Mouse (Mus musculus) stomach, postnatal 0 days (tissue): Measurements from ENCODE around the gene Map3k7. TPM values are rescaled to one million over a fixed set of nuclear protein-coding genes. Genes with fewer than 3 reads are reported as not detected.
A peak's percentile ranks its signal among the peaks of the same experiment; 100 is the strongest.

ENCODE experiments used
- ATAC-seq: fragments of 200-750 bp; cut with Nextera tagmentation; 2 replicates; pipeline ENCODE4 v1.8.0; 2017; ENCODE audit not compliant: low FRiP score, low TSS enrichment
- DNase-seq: peaks from one replicate; pipeline ENCODE4 v3.0.0-alpha.2; 2016; ENCODE audit warnings: low spot score
- H3K27ac ChIP-seq: fragments of 300-500 bp; sonication (generic); replicated peaks from 2 replicates; pipeline ENCODE4 v1.5.1; 2014; ENCODE audit warnings: mild to moderate bottlenecking, control low read depth
- H3K27me3 ChIP-seq: fragments of 300-500 bp; sonication (generic); 2 replicates; pipeline ENCODE4 v1.6.1; 2014; ENCODE audit warnings: low read length; ENCODE audit not compliant: control insufficient read depth, insufficient read depth
- H3K36me3 ChIP-seq: fragments of 300-500 bp; sonication (generic); 2 replicates; pipeline ENCODE4 v1.6.1; 2014; ENCODE audit warnings: low read length, mixed read lengths; ENCODE audit not compliant: control insufficient read depth, insufficient read depth
- H3K4me1 ChIP-seq: fragments of 300-500 bp; sonication (generic); replicated peaks from 2 replicates; pipeline ENCODE4 v1.6.1; 2014; ENCODE audit warnings: antibody characterized with exemption; ENCODE audit not compliant: control insufficient read depth, insufficient read depth
- H3K4me2 ChIP-seq: fragments of 300-500 bp; sonication (generic); replicated peaks from 2 replicates; pipeline ENCODE4 v1.6.1; 2014; ENCODE audit warnings: low read depth, mild to moderate bottlenecking, control low read depth, moderate library complexity
- H3K4me3 ChIP-seq: fragments of 300-500 bp; sonication (generic); 2 replicates; pipeline ENCODE4 v1.5.1; 2014; ENCODE audit warnings: low read depth, low read length, control low read depth
- H3K9ac ChIP-seq: fragments of 300-500 bp; sonication (generic); 2 replicates; pipeline ENCODE4 v1.6.1; 2014; ENCODE audit warnings: mild to moderate bottlenecking, low read length, control low read depth, mixed read lengths
- H3K9me3 ChIP-seq: fragments of 300-500 bp; sonication (generic); 2 replicates; pipeline ENCODE4 v1.6.1; 2016; ENCODE audit warnings: low read length; ENCODE audit not compliant: control insufficient read depth
- CTCF ChIP-seq: IDR thresholded peaks from 2 replicates; pipeline ENCODE4 v1.5.1; 2016; ENCODE audit warnings: antibody characterized with exemption, low read depth, mild to moderate bottlenecking, moderate library complexity
- EP300 ChIP-seq: optimal IDR thresholded peaks from 2 replicates; pipeline ENCODE3; 2016; ENCODE audit warnings: antibody characterized with exemption
- WGBS: fragments of 180-500 bp; shearing (Covaris S2); extraction: QIAGEN DNeasy Blood & Tissue Kit; methylation state at CpG from one replicate; pipeline ENCODE4 v1.1.7; 2014; 5-methylcytosine and 5-hydroxymethylcytosine counted together
- polyA plus RNA-seq: library from polyadenylated mRNA; unstranded; fragments of >200 nt; fragmentation: Nextera tagmentation; extraction: Ambion mirVana; gene quantifications from 2 replicates; pipeline ENCODE4 v1.2.1, GENCODE M21; 2015

The Map3k7 gene
- polyA plus RNA-seq, 1 experiment from 2014 or later: 14.2 TPM

DNA sequence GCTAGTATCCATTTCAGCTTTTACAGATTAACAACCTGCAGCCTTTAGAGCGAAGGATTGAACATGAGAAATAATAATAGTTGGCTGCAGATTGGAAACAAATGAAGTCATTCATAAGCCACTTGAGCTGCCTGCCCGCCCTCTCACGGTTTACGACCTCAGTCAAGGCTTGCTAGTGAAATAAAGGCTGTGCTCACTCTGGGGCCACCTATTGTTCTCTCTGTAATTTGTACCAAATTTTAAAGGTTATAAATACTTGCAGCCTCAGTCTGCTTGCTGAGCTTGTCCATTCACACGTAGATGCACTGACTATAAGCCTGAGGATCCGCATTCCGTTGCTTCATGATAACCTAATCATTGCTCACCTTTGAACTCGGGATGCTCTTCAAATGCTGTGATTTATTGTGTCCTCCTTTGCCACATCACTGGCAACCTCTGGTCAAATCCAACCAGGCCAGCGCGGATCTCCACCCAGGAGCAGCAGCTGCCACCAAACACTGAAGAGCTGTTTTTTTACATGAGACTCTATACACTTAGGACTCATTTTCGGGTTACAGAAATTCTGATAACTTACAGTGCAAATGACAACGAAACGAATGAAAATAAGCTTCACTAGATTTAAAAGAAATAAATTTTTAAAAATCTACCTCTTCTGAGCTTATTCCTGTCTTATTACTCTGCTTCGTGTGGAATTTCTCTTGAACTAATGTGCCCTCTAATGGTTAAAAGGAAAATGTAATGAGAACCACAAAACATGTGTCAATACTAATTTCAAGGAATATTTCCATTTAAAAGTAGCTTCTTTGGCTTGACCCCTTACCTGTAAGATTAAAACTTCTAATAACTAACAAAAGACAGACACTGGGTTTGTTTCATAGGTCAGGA lies 39.4 kb upstream of the Map3k7 start:
- no peak overlapping the region for H3K27ac ChIP-seq
- H3K27me3 ChIP-seq: no peaks in the 10 kb centered on the region
- no peaks in the 10 kb centered on the region for H3K9me3 ChIP-seq
- ATAC-seq (no peak), DNase-seq (no peak)
- no peak overlapping the region for H3K9ac ChIP-seq
- no peaks in the 10 kb centered on the region for H3K36me3 ChIP-seq
- H3K4me1 ChIP-seq: no peaks in the 10 kb centered on the region
- H3K4me3 ChIP-seq: no peak overlapping the region
- no peak overlapping the region for H3K4me2 ChIP-seq
- 57% methylated on average over 14 of the region's 14 CpGs for WGBS
- TF ChIP-seq EP300 (no peak), CTCF (peak; percentile 45)

DNA sequence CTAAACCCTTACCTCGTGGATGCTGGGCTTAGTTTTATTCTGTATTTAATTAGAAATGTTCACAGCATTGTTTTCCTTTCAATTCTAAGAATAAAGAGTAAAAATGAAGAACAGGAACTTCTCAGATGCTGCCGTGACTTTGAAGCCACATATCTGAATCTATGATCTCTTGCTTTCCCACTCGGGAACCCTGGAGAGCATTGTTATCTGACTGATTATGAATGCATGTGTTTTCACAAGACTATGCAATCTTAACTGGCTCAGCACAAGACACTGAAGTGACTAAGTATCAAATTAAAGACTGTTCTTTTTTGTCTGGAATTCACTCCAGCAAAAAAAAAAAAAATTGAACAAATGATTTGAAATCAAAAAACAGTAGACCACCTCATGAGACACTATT lies 30.7 kb upstream of the Map3k7 start:
- 65% methylated on average over 3 of the region's 3 CpGs for WGBS
- H3K4me2 ChIP-seq: no peak overlapping the region

DNA sequence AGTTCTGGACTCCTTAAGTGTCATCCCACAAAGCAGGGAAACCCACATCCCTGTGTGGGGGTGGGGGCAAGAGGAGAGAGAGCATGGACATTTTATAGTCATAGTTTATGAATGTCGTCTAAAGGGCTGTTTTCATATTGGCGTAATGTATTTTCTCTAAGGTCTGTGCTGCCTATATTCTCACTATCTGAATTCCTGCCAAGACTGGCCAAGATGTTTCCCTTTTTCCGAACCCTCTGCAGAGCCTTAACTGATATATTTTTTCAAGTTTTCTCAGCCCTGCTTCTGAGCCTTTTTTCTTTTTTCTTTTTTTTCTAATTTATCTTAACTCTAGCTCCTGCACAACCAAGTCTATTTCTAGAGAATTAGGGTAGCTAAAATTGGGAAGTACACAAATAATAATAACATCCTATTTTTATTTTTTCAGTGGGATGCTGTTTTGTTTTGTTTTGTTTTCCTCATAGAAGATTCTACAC lies 28.0 kb upstream of the Map3k7 start:
- 45% methylated on average over 3 of the region's 3 CpGs for WGBS
- DNase-seq (no peak), ATAC-seq (no peak)
- Histone ChIP-seq H3K4me2 (no peak overlapping the region), H3K27me3 (no peaks in the 10 kb centered on the region), H3K9ac (no peak overlapping the region), H3K9me3 (no peaks in the 10 kb centered on the region), H3K27ac (no peak overlapping the region), H3K4me3 (no peak overlapping the region), H3K4me1 (no peaks in the 10 kb centered on the region), H3K36me3 (no peaks in the 10 kb centered on the region)
- no peak for TF ChIP-seq CTCF
- no peak for TF ChIP-seq EP300

More for the DNA sequence above, 30.7 kb upstream of the Map3k7 start:
- Histone ChIP-seq H3K27ac (no peak overlapping the region), H3K9me3 (no peaks in the 10 kb centered on the region), H3K4me1 (no peaks in the 10 kb centered on the region), H3K36me3 (no peaks in the 10 kb centered on the region), H3K9ac (no peak overlapping the region), H3K4me3 (no peak overlapping the region), H3K27me3 (no peaks in the 10 kb centered on the region)
- TF ChIP-seq CTCF (no peak), EP300 (no peak)
- DNase-seq (no peak), ATAC-seq (no peak)

DNA sequence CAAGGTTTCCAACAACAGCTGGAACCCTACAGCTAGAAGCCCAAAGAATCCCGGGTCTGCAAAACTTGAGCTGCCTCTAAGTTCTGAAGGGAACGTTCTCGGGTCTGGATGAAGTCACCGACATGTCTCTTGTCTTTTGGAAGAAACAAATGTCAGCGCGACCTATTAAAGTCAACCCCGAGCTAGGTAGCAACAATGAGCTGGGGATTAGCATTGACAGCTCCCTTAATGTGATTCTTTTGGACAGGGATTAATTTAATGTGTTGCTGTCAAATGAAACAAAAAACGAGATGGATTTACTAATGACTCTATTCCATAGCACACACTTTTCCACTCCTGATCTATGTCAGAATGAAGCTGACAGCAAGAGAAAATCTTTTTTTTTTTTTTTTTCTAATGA lies 27.5 kb upstream of the Map3k7 start:
- H3K27ac ChIP-seq: no peak overlapping the region
- 21% methylated on average over 8 of the region's 8 CpGs for WGBS
- no peak overlapping the region for H3K4me2 ChIP-seq
- no peaks in the 10 kb centered on the region for H3K36me3 ChIP-seq
- no peaks in the 10 kb centered on the region for H3K9me3 ChIP-seq
- DNase-seq (no peak), ATAC-seq (no peak)
- no peaks in the 10 kb centered on the region for H3K27me3 ChIP-seq
- H3K4me1 ChIP-seq: no peaks in the 10 kb centered on the region
- no peak for TF ChIP-seq EP300
- TF ChIP-seq CTCF: no peak
- no peak overlapping the region for H3K9ac ChIP-seq
- no peak overlapping the region for H3K4me3 ChIP-seq

DNA sequence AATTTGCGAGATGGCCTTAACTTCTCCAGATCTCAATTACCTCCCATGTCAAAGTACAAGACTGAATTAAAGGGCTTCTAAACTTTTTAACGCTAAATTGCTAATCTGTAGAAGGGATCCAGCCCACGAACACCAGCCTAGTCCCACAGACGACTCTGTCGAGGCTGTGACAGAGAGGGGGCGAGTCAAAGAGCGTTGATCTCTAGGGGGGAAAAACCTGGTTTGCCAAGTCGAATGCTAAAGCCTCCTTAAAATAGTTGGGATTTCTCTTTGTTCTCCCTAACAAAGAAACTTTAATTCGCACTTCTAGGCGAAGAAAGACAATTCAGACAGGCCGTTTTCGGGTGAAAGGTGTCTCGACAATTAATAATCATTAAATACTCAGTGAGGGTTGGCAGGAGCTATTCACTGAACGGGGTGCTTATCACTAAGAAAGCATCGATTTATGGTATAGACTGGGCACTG lies 27.0 kb upstream of the Map3k7 start:
- H3K27ac ChIP-seq: no peak overlapping the region
- 26% methylated on average over 15 of the region's 15 CpGs for WGBS
- no peak overlapping the region for H3K9ac ChIP-seq
- no peaks in the 10 kb centered on the region for H3K36me3 ChIP-seq
- DNase-seq (no peak), ATAC-seq (no peak)
- no peaks in the 10 kb centered on the region for H3K4me1 ChIP-seq
- no peaks in the 10 kb centered on the region for H3K9me3 ChIP-seq
- H3K27me3 ChIP-seq: no peaks in the 10 kb centered on the region
- H3K4me3 ChIP-seq: peak overlapping the region; percentile 46
- no peak for TF ChIP-seq CTCF
- TF ChIP-seq EP300: no peak
- peak overlapping the region; percentile 77 for H3K4me2 ChIP-seq
